Mouse (Mus musculus): ENCODE results near the gene Znrf2. TPM values are rescaled to one million over a fixed set of nuclear protein-coding genes. Genes with fewer than 3 reads are reported as not detected.
"Not testable (repeated sequence)": the region's sequence is repeated elsewhere in the genome, so short reads cannot be mapped to it uniquely, and the experiment has no call there.

Znrf2 gene
- polyA plus RNA-seq, 1 experiment from 2014 or later, result 2.4 TPM

- peak overlapping the region; percentile 40; the same call in 1 of the 2 replicates for H3K9ac ChIP-seq
- H3K4me3 ChIP-seq, result no peak overlapping the region
- no peak overlapping the region for H3K4me2 ChIP-seq
- H3K36me3 ChIP-seq, result no peaks in the 10 kb centered on the region
- no peaks in the 10 kb centered on the region for H3K27me3 ChIP-seq (replicated peaks)
- peaks cover 19% of the 10 kb centered on the region for H3K4me1 ChIP-seq
- H3K27ac ChIP-seq (replicated peaks), result no peak overlapping the region; the same call in 1 of the 2 replicates
- H3K9me3 ChIP-seq, result no peaks in the 10 kb centered on the region
- no peak for ATAC-seq (ENCODE audit: extremely low read depth, insufficient number of reproducible peaks, low FRiP score, low TSS enrichment)
- WGBS, result 48% methylated on average over 7 of the region's 7 CpGs
Observed at GRCm38 (mm10) chr6:54809531-54810313, 7.0 kb upstream of the Znrf2 start.

GRCm38 (mm10) chr6:54810314-54810646 is 6.4 kb upstream of the Znrf2 start:
- Histone ChIP-seq H3K4me3 (no peak overlapping the region), H3K9ac (no peak overlapping the region), H3K4me2 (no peak overlapping the region), H3K27me3 (replicated peaks) (no peaks in the 10 kb centered on the region), H3K27ac (replicated peaks) (no peak overlapping the region; the same call in 1 of the 2 replicates), H3K9me3 (no peaks in the 10 kb centered on the region), H3K4me1 (peaks cover 19% of the 10 kb centered on the region), H3K36me3 (no peaks in the 10 kb centered on the region)
- no peak for ATAC-seq (ENCODE audit: extremely low read depth, insufficient number of reproducible peaks, low FRiP score, low TSS enrichment)
- WGBS, result 71% methylated on average over 1 of the region's 1 CpGs

- Histone ChIP-seq H3K9ac (no peak overlapping the region), H3K27me3 (replicated peaks) (no peaks in the 10 kb centered on the region), H3K4me3 (no peak overlapping the region), H3K36me3 (no peaks in the 10 kb centered on the region), H3K9me3 (no peaks in the 10 kb centered on the region), H3K27ac (replicated peaks) (peak overlapping the region; percentile 13; the same call in 1 of the 2 replicates), H3K4me1 (peaks cover 24% of the 10 kb centered on the region), H3K4me2 (no peak overlapping the region)
- WGBS, result 63% methylated on average over 11 of the region's 11 CpGs
- ATAC-seq (ENCODE audit: extremely low read depth, insufficient number of reproducible peaks, low FRiP score, low TSS enrichment), result no peak
Observed at GRCm38 (mm10) chr6:54811546-54812250, 5.0 kb upstream of the Znrf2 start.

- no peaks in the 10 kb centered on the region for H3K27me3 ChIP-seq (replicated peaks)
- no peaks in the 10 kb centered on the region for H3K36me3 ChIP-seq
- peaks cover 24% of the 10 kb centered on the region for H3K4me1 ChIP-seq
- no peak overlapping the region for H3K4me2 ChIP-seq
- WGBS, result 81% methylated on average over 6 of the region's 6 CpGs
- no peaks in the 10 kb centered on the region for H3K9me3 ChIP-seq
- H3K4me3 ChIP-seq, result no peak overlapping the region
- no peak for ATAC-seq (ENCODE audit: extremely low read depth, insufficient number of reproducible peaks, low FRiP score, low TSS enrichment)
- peak overlapping the region; percentile 13; the same call in 1 of the 2 replicates for H3K27ac ChIP-seq (replicated peaks)
- no peak overlapping the region for H3K9ac ChIP-seq
Observed at GRCm38 (mm10) chr6:54812276-54812675, 4.4 kb upstream of the Znrf2 start.

- Histone ChIP-seq H3K9ac (no peak overlapping the region), H3K4me2 (peak overlapping the region; percentile 89), H3K9me3 (no peaks in the 10 kb centered on the region), H3K27ac (replicated peaks) (no peak overlapping the region), H3K4me3 (peak overlapping the region; percentile 91; the same call in 1 of the 2 replicates), H3K27me3 (replicated peaks) (no peaks in the 10 kb centered on the region), H3K4me1 (peaks cover 46% of the 10 kb centered on the region), H3K36me3 (no peaks in the 10 kb centered on the region)
- ATAC-seq (ENCODE audit: extremely low read depth, insufficient number of reproducible peaks, low FRiP score, low TSS enrichment), result no peak
- 81% methylated on average over 9 of the region's 9 CpGs for WGBS
Observed at GRCm38 (mm10) chr6:54815428-54816130, 1.1 kb upstream of the Znrf2 start.

- Histone ChIP-seq H3K9me3 (no peaks in the 10 kb centered on the region), H3K27ac (replicated peaks) (peak overlapping the region; percentile 97), H3K36me3 (no peaks in the 10 kb centered on the region), H3K4me1 (peaks cover 39% of the 10 kb centered on the region), H3K4me3 (peak overlapping the region; percentile 91), H3K9ac (peak overlapping the region; percentile 98), H3K27me3 (replicated peaks) (no peaks in the 10 kb centered on the region), H3K4me2 (peak overlapping the region; percentile 89)
- ATAC-seq (ENCODE audit: extremely low read depth, insufficient number of reproducible peaks, low FRiP score, low TSS enrichment), result peak; percentile 42
- 0% methylated on average over 39 of the region's 39 CpGs for WGBS
Observed at GRCm38 (mm10) chr6:54817266-54817767, 601 bp downstream of the Znrf2 start.

GRCm38 (mm10) chr6:54818389-54818788 is 1.7 kb downstream of the Znrf2 start:
- 59% methylated on average over 2 of the region's 2 CpGs for WGBS
- Histone ChIP-seq H3K4me1 (peaks cover 37% of the 10 kb centered on the region), H3K9ac (peak overlapping the region; percentile 98), H3K27me3 (replicated peaks) (no peaks in the 10 kb centered on the region), H3K36me3 (no peaks in the 10 kb centered on the region), H3K4me3 (peak overlapping the region; percentile 91), H3K27ac (replicated peaks) (peak overlapping the region; percentile 97), H3K4me2 (peak overlapping the region; percentile 89), H3K9me3 (no peaks in the 10 kb centered on the region)
- ATAC-seq (ENCODE audit: extremely low read depth, insufficient number of reproducible peaks, low FRiP score, low TSS enrichment), result no peak

GRCm38 (mm10) chr6:54819272-54819671 is 2.6 kb downstream of the Znrf2 start:
- H3K4me1 ChIP-seq, result peaks cover 37% of the 10 kb centered on the region
- no peaks in the 10 kb centered on the region for H3K27me3 ChIP-seq (replicated peaks)
- no peak overlapping the region for H3K9ac ChIP-seq
- 29% methylated on average over 4 of the region's 4 CpGs for WGBS
- no peak overlapping the region for H3K27ac ChIP-seq (replicated peaks)
- H3K4me2 ChIP-seq, result peak overlapping the region; percentile 46
- no peak for ATAC-seq (ENCODE audit: extremely low read depth, insufficient number of reproducible peaks, low FRiP score, low TSS enrichment)
- H3K36me3 ChIP-seq, result no peaks in the 10 kb centered on the region
- peak overlapping the region; percentile 3; the same call in 1 of the 2 replicates for H3K4me3 ChIP-seq
- H3K9me3 ChIP-seq, result no peaks in the 10 kb centered on the region

- 57% methylated on average over 3 of the region's 3 CpGs for WGBS
- H3K9me3 ChIP-seq, result no peaks in the 10 kb centered on the region
- no peak for ATAC-seq (ENCODE audit: extremely low read depth, insufficient number of reproducible peaks, low FRiP score, low TSS enrichment)
- H3K27ac ChIP-seq (replicated peaks), result no peak overlapping the region; the same call in 1 of the 2 replicates
- peak overlapping the region; percentile 63 for H3K9ac ChIP-seq
- H3K27me3 ChIP-seq (replicated peaks), result no peaks in the 10 kb centered on the region
- H3K36me3 ChIP-seq, result no peaks in the 10 kb centered on the region
- H3K4me2 ChIP-seq, result peak overlapping the region; percentile 35; the same call in 1 of the 2 replicates
- peaks cover 37% of the 10 kb centered on the region for H3K4me1 ChIP-seq
- H3K4me3 ChIP-seq, result no peak overlapping the region
Observed at GRCm38 (mm10) chr6:54819746-54820145, 3.0 kb downstream of the Znrf2 start.

- peak overlapping the region; percentile 60 for H3K27ac ChIP-seq (replicated peaks)
- WGBS, result 33% methylated on average over 4 of the region's 4 CpGs
- H3K4me3 ChIP-seq, result no peak overlapping the region
- no peaks in the 10 kb centered on the region for H3K9me3 ChIP-seq
- H3K9ac ChIP-seq, result no peak overlapping the region
- no peaks in the 10 kb centered on the region for H3K36me3 ChIP-seq
- peaks cover 37% of the 10 kb centered on the region for H3K4me1 ChIP-seq
- ATAC-seq (ENCODE audit: extremely low read depth, insufficient number of reproducible peaks, low FRiP score, low TSS enrichment), result no peak
- H3K27me3 ChIP-seq (replicated peaks), result no peaks in the 10 kb centered on the region
- no peak overlapping the region for H3K4me2 ChIP-seq
Observed at GRCm38 (mm10) chr6:54822348-54822747, 5.6 kb downstream of the Znrf2 start.

- H3K4me2 ChIP-seq; ATAC-seq (ENCODE audit: extremely low read depth, insufficient number of reproducible peaks, low FRiP score, low TSS enrichment); H3K27ac ChIP-seq (replicated peaks); H3K4me3 ChIP-seq; H3K9ac ChIP-seq; H3K36me3 ChIP-seq; H3K9me3 ChIP-seq; H3K27me3 ChIP-seq (replicated peaks): not testable (repeated sequence)
- 85% methylated on average over 2 of the region's 2 CpGs for WGBS
- H3K4me1 ChIP-seq, result peaks cover 41% of the 10 kb centered on the region
Observed at GRCm38 (mm10) chr6:54824561-54824960, 7.8 kb downstream of the Znrf2 start.
